Mouse (Mus musculus) forebrain, embryonic 15.5 days (tissue): ENCODE results near the gene Rin3. TPM values are rescaled to one million over a fixed set of nuclear protein-coding genes. Genes with fewer than 3 reads are reported as not detected.

Source experiments
- ATAC-seq: fragments of 200-750 bp; cut with Nextera tagmentation; replicated peaks from 2 replicates; pipeline ENCODE4 v1.8.0; 2017; ENCODE audit warnings: mild to moderate bottlenecking, moderate TSS enrichment, moderate library complexity
- H3K27ac ChIP-seq: fragments of 300-500 bp; sonication (generic); replicated peaks from 2 replicates; pipeline ENCODE4 v1.5.1; 2015; ENCODE audit warnings: mild to moderate bottlenecking, inconsistent platforms
- H3K27me3 ChIP-seq: fragments of 300-500 bp; sonication (generic); 2 replicates; pipeline ENCODE4 v1.6.1; 2015; ENCODE audit warnings: inconsistent platforms
- H3K36me3 ChIP-seq: fragments of 300-500 bp; sonication (generic); 2 replicates; pipeline ENCODE4 v1.6.1; 2015; ENCODE audit warnings: mild to moderate bottlenecking, inconsistent platforms
- H3K4me1 ChIP-seq: fragments of 300-500 bp; sonication (generic); 2 replicates; pipeline ENCODE4 v1.6.1; 2015; ENCODE audit warnings: inconsistent platforms
- H3K4me2 ChIP-seq: fragments of 300-500 bp; sonication (generic); replicated peaks from 2 replicates; pipeline ENCODE4 v1.6.1; 2015; ENCODE audit warnings: mild to moderate bottlenecking, inconsistent platforms
- H3K4me3 ChIP-seq: fragments of 300-500 bp; sonication (generic); 2 replicates; pipeline ENCODE4 v1.5.1; 2015; ENCODE audit warnings: mild to moderate bottlenecking, inconsistent platforms
- H3K9ac ChIP-seq: fragments of 300-500 bp; sonication (generic); replicated peaks from 2 replicates; pipeline ENCODE4 v1.6.1; 2015; ENCODE audit warnings: mild to moderate bottlenecking, inconsistent platforms
- H3K9me3 ChIP-seq: fragments of 300-500 bp; sonication (generic); 2 replicates; pipeline ENCODE4 v1.6.1; 2016; ENCODE audit warnings: inconsistent platforms
- WGBS: fragments of 180-500 bp; shearing (Covaris S2); methylation state at CpG from one replicate; pipeline ENCODE4 v1.1.7; 2015; ENCODE audit warnings: mixed read lengths; 5-methylcytosine and 5-hydroxymethylcytosine counted together
- polyA plus RNA-seq: library from polyadenylated mRNA; unstranded; fragments of >200 nt; fragmentation: Nextera tagmentation; extraction: Ambion mirVana; gene quantifications from 2 replicates; pipeline ENCODE4 v1.2.1, GENCODE M21; 2015

The Rin3 gene
- polyA plus RNA-seq, 1 experiment from 2014 or later, result 1.3 TPM

DNA sequence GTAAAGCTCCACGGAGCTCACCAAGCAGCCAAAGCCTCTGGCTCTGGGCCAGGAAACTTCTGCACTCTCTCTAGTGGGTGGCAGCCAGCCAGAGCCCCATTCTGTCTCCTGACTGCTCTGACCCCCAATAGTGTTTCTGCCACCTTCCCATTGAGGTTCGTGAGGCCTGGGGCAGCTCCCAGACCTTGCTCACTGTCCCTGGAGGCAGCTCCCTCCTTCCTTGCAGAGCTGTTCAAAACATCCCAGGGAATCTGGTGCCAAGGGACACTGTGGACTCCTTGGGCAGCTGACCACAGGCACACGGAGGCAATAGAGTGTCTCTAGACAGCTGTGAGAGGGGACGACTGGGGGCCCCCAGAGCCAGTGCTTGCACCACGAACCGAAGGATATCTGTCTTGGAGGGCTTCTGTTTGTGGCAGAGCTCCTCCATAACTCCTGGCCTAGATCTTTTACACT is 25.2 kb downstream of the Rin3 start:
- Histone ChIP-seq H3K4me1 (peaks cover 28% of the 10 kb centered on the region), H3K4me2 (no peak overlapping the region; the same call in 1 of the 2 replicates), H3K36me3 (no peaks in the 10 kb centered on the region), H3K27ac (peak overlapping the region; percentile 64), H3K9me3 (no peaks in the 10 kb centered on the region), H3K9ac (no peak overlapping the region), H3K4me3 (no peak overlapping the region), H3K27me3 (no peaks in the 10 kb centered on the region)
- WGBS, result 46% methylated on average over 6 of the region's 6 CpGs
- ATAC-seq, result peak; percentile 23; the same call in 1 of the 2 replicates

DNA sequence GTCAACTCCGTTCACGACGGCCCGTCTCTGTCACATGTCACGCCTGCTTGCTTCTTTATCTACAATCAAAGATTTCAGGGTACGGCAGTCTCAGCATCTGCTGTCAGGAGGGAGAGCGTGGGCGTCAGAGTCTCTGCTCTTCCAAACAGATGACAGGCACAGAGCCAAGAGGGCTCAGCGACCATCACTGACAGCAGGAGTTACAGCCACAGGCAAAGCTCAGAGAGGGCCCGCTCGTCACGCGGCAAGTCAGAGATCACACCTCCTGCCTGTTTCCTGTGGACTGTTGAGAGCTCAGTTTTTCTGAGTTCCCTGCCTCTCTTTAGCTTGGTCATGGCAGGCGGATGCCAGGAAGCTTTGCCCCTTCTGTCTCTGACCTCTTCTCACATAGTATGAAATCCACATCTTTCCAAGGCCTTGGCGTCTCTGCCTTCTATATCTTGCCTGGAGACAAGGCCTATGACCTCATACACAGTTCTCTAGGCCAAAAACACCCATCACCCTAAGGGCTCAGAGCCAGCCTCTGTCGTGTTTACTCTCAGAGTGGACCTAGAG is 25.7 kb downstream of the Rin3 start:
- Histone ChIP-seq H3K27me3 (no peaks in the 10 kb centered on the region), H3K4me1 (peaks cover 26% of the 10 kb centered on the region), H3K9me3 (no peaks in the 10 kb centered on the region), H3K36me3 (no peaks in the 10 kb centered on the region), H3K4me3 (no peak overlapping the region), H3K9ac (no peak overlapping the region), H3K27ac (peak overlapping the region; percentile 64), H3K4me2 (no peak overlapping the region; the same call in 1 of the 2 replicates)
- ATAC-seq, result peak; percentile 70
- 40% methylated on average over 16 of the region's 16 CpGs for WGBS

DNA sequence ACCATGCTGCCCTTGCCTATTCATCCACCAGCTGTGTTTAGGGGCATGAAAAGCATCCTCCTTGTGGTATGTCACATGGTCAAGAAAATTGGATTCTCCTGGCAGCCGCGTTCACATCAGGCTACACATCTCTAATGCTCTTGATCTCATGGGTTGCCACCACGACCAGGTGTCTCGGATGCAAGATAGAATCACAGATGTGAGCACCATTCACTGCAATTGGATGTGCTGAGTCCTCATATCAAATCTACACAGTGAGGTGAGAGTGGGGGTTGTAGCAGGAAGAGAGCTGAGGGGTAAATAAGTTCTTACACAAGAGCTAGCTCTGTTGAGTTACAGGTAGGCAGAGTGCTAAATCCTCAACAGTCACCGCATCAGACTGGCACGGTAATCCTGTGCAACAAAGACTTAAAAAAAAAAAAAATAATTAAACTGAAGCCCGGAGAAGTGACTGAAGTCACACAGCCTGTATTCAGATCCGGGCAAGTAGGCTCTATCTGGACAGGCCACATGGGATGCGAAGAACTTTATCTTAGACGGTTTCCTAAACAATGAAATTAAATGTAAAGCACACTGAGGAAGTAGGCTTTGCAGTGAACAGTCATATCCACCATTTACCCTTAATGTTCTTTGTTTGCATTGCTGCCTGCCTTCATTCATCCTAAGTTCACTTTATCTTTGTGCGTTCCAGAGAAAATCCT is 26.4 kb downstream of the Rin3 start:
- H3K4me2 ChIP-seq, result no peak overlapping the region

DNA sequence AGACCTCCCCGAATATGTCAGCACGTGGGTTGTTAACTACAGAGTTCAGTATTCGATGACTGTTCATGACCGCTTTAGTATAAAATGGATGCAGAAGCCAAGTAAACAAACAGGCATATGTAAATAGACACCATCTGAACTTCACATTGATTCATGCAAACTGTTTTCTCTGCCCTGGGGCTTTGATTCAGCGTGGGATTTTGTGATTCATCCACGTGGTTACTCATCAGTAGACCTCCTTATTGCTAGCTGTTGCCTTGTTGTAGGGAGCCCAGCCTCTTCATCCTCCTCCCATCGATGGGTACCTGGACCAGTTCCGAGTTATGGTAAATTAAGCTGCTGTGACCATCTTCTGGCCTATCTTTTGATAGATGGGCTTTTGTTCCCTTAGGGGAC is 26.9 kb downstream of the Rin3 start:
- H3K9me3 ChIP-seq, result no peaks in the 10 kb centered on the region
- H3K4me3 ChIP-seq, result no peak overlapping the region
- no peak overlapping the region for H3K4me2 ChIP-seq
- no peak overlapping the region for H3K27ac ChIP-seq
- ATAC-seq, result no peak
- no peaks in the 10 kb centered on the region for H3K27me3 ChIP-seq
- no peaks in the 10 kb centered on the region for H3K36me3 ChIP-seq
- no peak overlapping the region for H3K9ac ChIP-seq
- H3K4me1 ChIP-seq, result peaks cover 19% of the 10 kb centered on the region
- 79% methylated on average over 8 of the region's 8 CpGs for WGBS

More for the DNA sequence above, 26.4 kb downstream of the Rin3 start:
- H3K36me3 ChIP-seq, result no peaks in the 10 kb centered on the region
- no peaks in the 10 kb centered on the region for H3K9me3 ChIP-seq
- H3K4me3 ChIP-seq, result no peak overlapping the region
- no peak overlapping the region for H3K9ac ChIP-seq
- no peak overlapping the region for H3K27ac ChIP-seq
- WGBS, result 91% methylated on average over 11 of the region's 11 CpGs
- H3K4me1 ChIP-seq, result peaks cover 21% of the 10 kb centered on the region
- ATAC-seq, result no peak
- H3K27me3 ChIP-seq, result no peaks in the 10 kb centered on the region

DNA sequence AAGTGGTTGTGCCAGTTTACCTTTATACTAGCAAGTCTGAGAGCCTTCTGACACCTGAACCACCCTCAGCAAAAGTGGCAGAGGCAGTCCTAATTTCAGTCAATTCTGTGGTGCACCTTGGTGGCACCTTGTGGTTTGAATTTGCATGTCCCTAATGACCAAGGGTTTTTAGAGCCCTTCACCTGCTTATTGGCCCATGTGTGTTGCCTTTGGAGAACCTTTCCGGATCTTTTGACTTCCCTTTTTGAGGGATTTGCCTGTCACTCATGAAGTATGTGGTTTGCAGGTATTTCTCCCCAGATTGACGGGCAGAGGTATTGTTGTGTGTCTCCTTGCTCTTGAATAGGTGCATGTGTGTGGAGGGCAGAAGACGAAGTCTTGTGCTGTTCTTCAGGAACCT is 27.4 kb downstream of the Rin3 start:
- Histone ChIP-seq H3K9me3 (no peaks in the 10 kb centered on the region), H3K4me3 (no peak overlapping the region), H3K27ac (no peak overlapping the region), H3K4me2 (no peak overlapping the region), H3K4me1 (peaks cover 18% of the 10 kb centered on the region), H3K9ac (no peak overlapping the region), H3K27me3 (no peaks in the 10 kb centered on the region), H3K36me3 (no peaks in the 10 kb centered on the region)
- no peak for ATAC-seq
- WGBS, result 90% methylated on average over 3 of the region's 3 CpGs

DNA sequence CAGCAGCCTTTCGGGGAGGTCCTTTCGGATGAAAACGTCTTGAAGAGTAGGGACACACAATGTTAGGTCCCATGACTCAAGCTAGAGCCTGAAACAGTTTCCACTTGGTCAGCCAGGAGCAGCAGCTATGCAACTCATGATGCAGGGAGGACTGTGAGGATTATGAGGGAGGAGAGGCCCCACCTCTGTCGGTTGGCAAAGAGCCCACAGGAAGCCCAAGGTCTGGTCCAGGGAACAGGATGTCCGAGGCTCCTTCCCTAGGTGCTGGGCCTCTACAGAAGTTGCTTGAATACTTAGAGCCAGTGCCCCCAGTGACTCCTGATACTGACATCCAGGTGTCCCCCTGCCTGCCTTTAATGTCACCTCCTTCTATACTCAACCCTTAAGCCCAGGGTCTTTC is 28.6 kb downstream of the Rin3 start:
- 91% methylated on average over 5 of the region's 5 CpGs for WGBS
- Histone ChIP-seq H3K27ac (no peak overlapping the region), H3K4me2 (no peak overlapping the region), H3K4me3 (no peak overlapping the region), H3K9ac (no peak overlapping the region), H3K9me3 (no peaks in the 10 kb centered on the region), H3K36me3 (no peaks in the 10 kb centered on the region), H3K4me1 (peaks cover 18% of the 10 kb centered on the region), H3K27me3 (no peaks in the 10 kb centered on the region)
- ATAC-seq, result no peak

DNA sequence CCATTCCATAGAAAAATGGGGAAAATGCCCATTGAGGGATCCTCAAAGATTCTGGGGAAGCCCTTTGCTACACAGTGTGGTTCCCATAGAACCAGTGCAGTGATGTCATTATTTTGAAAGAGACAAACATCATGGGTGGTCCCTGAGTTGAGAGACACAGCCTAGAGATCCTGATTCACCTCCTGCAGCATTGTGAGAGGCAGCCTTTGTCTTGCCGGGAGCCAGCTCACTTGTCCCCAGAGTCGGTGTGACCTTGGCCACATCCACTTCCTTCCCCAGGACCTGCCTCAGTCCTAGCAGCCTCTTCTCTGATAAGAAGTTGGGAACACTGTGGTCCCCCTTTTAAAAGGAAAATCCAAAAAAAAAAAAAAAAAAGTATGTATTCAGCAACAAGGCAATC is 36.3 kb downstream of the Rin3 start:
- no peaks in the 10 kb centered on the region for H3K9me3 ChIP-seq
- WGBS, result 58% methylated on average over 2 of the region's 2 CpGs
- no peak overlapping the region for H3K27ac ChIP-seq
- H3K4me2 ChIP-seq, result no peak overlapping the region
- H3K36me3 ChIP-seq, result no peaks in the 10 kb centered on the region
- no peaks in the 10 kb centered on the region for H3K27me3 ChIP-seq
- H3K9ac ChIP-seq, result no peak overlapping the region
- no peak overlapping the region for H3K4me3 ChIP-seq
- no peaks in the 10 kb centered on the region for H3K4me1 ChIP-seq
- ATAC-seq, result no peak

DNA sequence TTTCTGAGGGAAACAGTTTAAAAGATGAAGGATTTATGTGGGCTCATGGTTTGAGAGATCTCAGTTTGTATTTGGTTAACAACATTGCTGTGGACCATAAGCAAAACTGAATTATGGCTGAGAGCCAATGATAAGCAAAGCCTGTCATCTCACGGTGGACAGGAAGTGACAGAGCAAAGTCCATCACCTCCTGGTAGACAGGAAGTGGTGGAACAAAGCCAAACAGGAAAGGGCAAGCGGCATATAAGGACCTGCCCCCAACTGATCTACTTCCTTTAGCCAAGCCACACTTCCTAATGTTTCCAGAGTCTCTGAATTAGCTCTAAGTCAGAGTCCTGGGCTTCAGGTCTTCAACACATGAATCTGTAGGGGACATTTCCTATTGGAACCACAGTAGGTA is 37.1 kb downstream of the Rin3 start:
- H3K9me3 ChIP-seq, result no peaks in the 10 kb centered on the region
- H3K4me2 ChIP-seq, result no peak overlapping the region
- 88% methylated on average over 2 of the region's 2 CpGs for WGBS
- no peak for ATAC-seq
- no peak overlapping the region for H3K4me3 ChIP-seq
- no peak overlapping the region for H3K9ac ChIP-seq
- H3K36me3 ChIP-seq, result no peaks in the 10 kb centered on the region
- H3K27me3 ChIP-seq, result no peaks in the 10 kb centered on the region
- no peaks in the 10 kb centered on the region for H3K4me1 ChIP-seq
- H3K27ac ChIP-seq, result no peak overlapping the region

DNA sequence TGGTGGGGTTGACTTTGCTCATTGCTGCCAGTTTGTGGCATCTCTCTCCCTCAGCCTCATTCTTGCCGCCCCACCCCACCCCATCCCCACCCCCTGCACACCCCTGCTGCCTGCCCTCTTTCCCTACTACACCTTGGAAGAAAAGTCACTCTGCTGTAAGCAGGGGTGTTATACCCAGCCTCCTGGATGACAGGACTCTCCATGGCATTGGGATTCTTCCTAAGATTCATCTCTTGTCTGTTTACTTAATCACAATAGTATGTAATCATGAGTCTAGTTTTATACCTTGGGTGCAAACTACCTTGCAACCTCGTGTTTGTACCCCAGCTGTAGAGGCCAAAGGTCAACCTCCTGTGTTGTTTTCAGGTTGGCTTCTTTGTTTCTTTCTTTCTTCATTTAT is 37.5 kb downstream of the Rin3 start:
- no peaks in the 10 kb centered on the region for H3K27me3 ChIP-seq
- no peak overlapping the region for H3K27ac ChIP-seq
- H3K4me1 ChIP-seq, result no peaks in the 10 kb centered on the region
- H3K36me3 ChIP-seq, result no peaks in the 10 kb centered on the region
- no peaks in the 10 kb centered on the region for H3K9me3 ChIP-seq
- H3K4me2 ChIP-seq, result no peak overlapping the region
- H3K4me3 ChIP-seq, result no peak overlapping the region
- ATAC-seq, result no peak
- H3K9ac ChIP-seq, result no peak overlapping the region
- WGBS, result 63% methylated on average over 2 of the region's 2 CpGs

DNA sequence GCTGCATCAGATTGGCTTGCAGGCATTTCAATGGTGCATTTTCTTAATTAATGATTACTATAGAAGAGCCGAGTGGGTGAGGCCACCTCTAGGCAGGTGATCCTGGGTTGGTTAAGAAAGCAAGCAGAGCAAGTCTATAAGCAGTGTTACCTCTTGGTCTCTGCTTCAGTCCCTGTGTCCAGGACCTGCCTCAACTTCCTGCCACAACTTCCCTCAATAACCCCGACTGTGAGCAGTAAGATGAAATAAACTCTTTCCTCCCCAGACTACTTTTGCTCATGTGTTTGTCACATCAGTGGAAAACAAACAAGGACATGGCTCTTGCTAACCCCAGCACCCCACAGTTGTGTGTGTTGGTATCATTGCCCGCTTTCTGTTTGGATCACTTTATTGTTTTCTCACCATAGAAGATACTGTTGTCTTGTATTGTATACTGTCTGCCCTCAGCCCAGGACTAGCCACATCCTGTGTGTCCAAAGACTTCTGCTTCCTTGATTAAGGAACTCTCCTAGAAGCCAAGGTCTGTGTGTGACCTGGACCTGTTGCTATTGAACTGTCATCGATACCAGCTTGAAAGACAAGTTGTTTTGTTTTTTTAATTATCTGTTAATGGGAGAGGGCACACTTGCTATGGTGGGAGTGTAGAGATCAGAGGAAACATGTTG is 38.3 kb downstream of the Rin3 start:
- Histone ChIP-seq H3K27me3 (no peaks in the 10 kb centered on the region), H3K4me2 (no peak overlapping the region), H3K36me3 (no peaks in the 10 kb centered on the region), H3K4me3 (no peak overlapping the region), H3K27ac (no peak overlapping the region), H3K9ac (no peak overlapping the region), H3K9me3 (no peaks in the 10 kb centered on the region), H3K4me1 (no peaks in the 10 kb centered on the region)
- no peak for ATAC-seq
- 92% methylated on average over 4 of the region's 4 CpGs for WGBS

DNA sequence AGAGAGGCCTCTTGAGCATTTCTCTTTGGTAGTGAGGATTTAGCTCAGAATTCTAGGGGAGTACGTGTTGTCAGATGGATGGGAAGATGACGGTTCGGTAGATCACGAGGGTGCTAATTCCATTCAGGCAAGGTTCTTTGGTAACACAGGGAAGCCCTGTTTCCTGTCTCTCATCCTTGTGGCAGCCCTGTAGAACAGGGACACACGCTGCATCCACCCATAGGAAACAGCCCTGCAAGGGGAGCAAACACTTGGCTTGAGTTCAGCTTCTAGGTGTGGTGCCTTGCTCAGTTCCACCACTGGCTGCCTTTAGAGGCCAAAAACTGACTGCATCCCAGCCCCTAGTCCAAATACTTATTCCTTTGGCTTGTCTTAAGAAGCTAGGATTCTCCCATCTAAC is 39.0 kb downstream of the Rin3 start:
- no peak for ATAC-seq
- H3K36me3 ChIP-seq, result no peaks in the 10 kb centered on the region
- WGBS, result 77% methylated on average over 5 of the region's 5 CpGs

DNA sequence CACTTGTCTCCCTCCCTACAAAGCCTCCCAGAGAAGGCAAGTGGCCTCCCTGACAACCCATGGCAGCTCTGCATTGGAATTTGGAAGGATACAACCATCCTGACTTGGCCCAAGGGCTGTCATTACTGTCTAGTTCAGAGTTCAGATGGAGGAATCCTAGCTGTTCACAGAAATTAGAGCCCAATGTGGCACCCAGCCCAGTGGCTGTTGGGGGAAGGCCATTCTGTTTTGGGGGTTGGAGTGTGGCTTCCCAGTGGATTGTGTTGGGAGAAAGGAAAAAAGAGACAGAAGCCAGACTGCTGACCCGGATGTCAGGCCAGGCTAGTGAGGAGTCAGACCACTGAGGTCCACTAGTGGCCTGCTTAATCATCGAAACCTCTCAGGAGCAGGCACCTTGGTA is 40.5 kb downstream of the Rin3 start:
- Histone ChIP-seq H3K27me3 (no peaks in the 10 kb centered on the region), H3K4me2 (no peak overlapping the region), H3K9me3 (no peaks in the 10 kb centered on the region), H3K36me3 (no peaks in the 10 kb centered on the region), H3K9ac (no peak overlapping the region), H3K4me3 (no peak overlapping the region), H3K27ac (no peak overlapping the region), H3K4me1 (no peaks in the 10 kb centered on the region)
- 94% methylated on average over 2 of the region's 2 CpGs for WGBS
- no peak for ATAC-seq

More for the DNA sequence above, 39.0 kb downstream of the Rin3 start:
- H3K4me3 ChIP-seq, result no peak overlapping the region
- no peaks in the 10 kb centered on the region for H3K9me3 ChIP-seq
- H3K9ac ChIP-seq, result no peak overlapping the region
- no peak overlapping the region for H3K4me2 ChIP-seq
- no peaks in the 10 kb centered on the region for H3K27me3 ChIP-seq
- H3K27ac ChIP-seq, result no peak overlapping the region
- no peaks in the 10 kb centered on the region for H3K4me1 ChIP-seq
